Mouse (Mus musculus): ENCODE results near the gene Gm12184. TPM values are rescaled to one million over a fixed set of nuclear protein-coding genes. Genes with fewer than 3 reads are reported as not detected.

Gene Gm12184
- polyA plus RNA-seq, 1 experiment from 2014 or later, result 4.4 TPM

DNA sequence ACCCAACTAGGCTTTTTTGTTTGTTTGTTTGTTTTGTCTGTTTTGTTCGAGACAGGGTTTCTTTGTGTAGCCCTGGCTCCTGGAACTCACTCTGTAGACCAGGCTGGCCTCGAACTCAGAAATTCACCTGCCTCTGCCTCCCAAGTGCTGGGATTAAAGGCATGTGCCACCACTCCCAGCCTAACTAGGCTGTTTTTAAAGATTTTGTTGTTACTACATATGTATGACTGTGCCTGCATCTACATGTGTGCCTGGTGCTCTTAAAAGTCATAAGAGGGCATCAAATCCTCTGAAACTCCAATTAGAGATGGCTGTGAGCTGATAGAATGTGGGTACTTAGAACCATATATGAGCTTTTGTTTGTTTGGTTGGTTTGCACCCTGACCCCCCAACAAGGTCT is 4.8 kb upstream of the Gm12184 start:
- no peaks in the 10 kb centered on the region for H3K36me3 ChIP-seq (ENCODE audit: insufficient read depth, low read length)
- H3K4me3 ChIP-seq (ENCODE audit: low read depth, low read length), result no peak overlapping the region
- no peak overlapping the region for H3K4me2 ChIP-seq (replicated peaks; ENCODE audit: low read depth, low read length)
- 86% methylated on average over 2 of the region's 2 CpGs for WGBS
- H3K27ac ChIP-seq (ENCODE audit: low read length), result no peak overlapping the region
- DNase-seq (ENCODE audit: low spot score) (no peak), ATAC-seq (no peak)
- H3K4me1 ChIP-seq (ENCODE audit: insufficient read depth, low read depth, low read length), result no peaks in the 10 kb centered on the region
- H3K9me3 ChIP-seq (ENCODE audit: low read length), result no peaks in the 10 kb centered on the region
- H3K9ac ChIP-seq (replicated peaks; ENCODE audit: low read depth), result no peak overlapping the region
- TF ChIP-seq EP300 (IDR thresholded peaks at IDR 0.05) (no peak), CTCF (IDR thresholded peaks at IDR 0.05) (no peak)
- no peaks in the 10 kb centered on the region for H3K27me3 ChIP-seq (replicated peaks; ENCODE audit: insufficient read depth, low read length)

DNA sequence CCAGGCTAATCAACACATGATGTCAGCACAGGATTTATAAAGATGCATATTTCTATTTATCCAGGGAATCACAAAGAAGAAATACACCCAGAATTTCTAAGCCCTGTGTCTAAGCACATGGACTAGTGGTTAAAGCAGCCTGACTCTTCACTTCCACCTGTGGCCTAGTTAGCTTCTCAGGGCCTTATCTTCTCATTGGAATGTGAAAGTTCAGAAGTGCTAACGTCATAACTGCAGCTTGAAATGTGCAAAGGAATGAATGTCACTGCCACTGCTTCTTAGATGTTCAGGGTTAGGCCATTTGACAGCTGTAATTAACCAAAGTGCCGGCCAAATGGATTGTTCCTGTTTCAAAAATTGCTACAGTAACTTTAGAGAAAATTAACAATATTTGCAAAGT is 3.8 kb upstream of the Gm12184 start:
- Histone ChIP-seq H3K27me3 (replicated peaks; ENCODE audit: insufficient read depth, low read length) (no peaks in the 10 kb centered on the region), H3K4me3 (ENCODE audit: low read depth, low read length) (no peak overlapping the region), H3K36me3 (ENCODE audit: insufficient read depth, low read length) (no peaks in the 10 kb centered on the region), H3K9ac (replicated peaks; ENCODE audit: low read depth) (no peak overlapping the region), H3K27ac (ENCODE audit: low read length) (no peak overlapping the region), H3K9me3 (ENCODE audit: low read length) (no peaks in the 10 kb centered on the region), H3K4me1 (ENCODE audit: insufficient read depth, low read depth, low read length) (no peaks in the 10 kb centered on the region), H3K4me2 (replicated peaks; ENCODE audit: low read depth, low read length) (no peak overlapping the region)
- WGBS, result 41% methylated on average over 2 of the region's 2 CpGs
- peak; percentile 76 for DNase-seq (ENCODE audit: low spot score)
- ATAC-seq, result peak; percentile 11; the same call in 1 of the 2 replicates
- TF ChIP-seq CTCF (IDR thresholded peaks at IDR 0.05), result no peak
- TF ChIP-seq EP300 (IDR thresholded peaks at IDR 0.05), result peak; percentile 90

- ATAC-seq (no peak), DNase-seq (ENCODE audit: low spot score) (no peak)
- WGBS, result 69% methylated on average over 6 of the region's 6 CpGs
- H3K4me1 ChIP-seq (ENCODE audit: insufficient read depth, low read depth, low read length), result peaks cover 6% of the 10 kb centered on the region; the same call in 1 of the 2 replicates
- no peak overlapping the region for H3K4me2 ChIP-seq (replicated peaks; ENCODE audit: low read depth, low read length)
- H3K27ac ChIP-seq (ENCODE audit: low read length), result no peak overlapping the region
- no peaks in the 10 kb centered on the region for H3K36me3 ChIP-seq (ENCODE audit: insufficient read depth, low read length)
- no peak overlapping the region for H3K9ac ChIP-seq (replicated peaks; ENCODE audit: low read depth)
- H3K27me3 ChIP-seq (replicated peaks; ENCODE audit: insufficient read depth, low read length), result 0 out of 2 replicates have a peak, but pooled peaks cover 6% of the 10 kb centered on the region
- TF ChIP-seq EP300 (IDR thresholded peaks at IDR 0.05) (no peak), CTCF (IDR thresholded peaks at IDR 0.05) (no peak)
- H3K9me3 ChIP-seq (ENCODE audit: low read length), result no peaks in the 10 kb centered on the region
- H3K4me3 ChIP-seq (ENCODE audit: low read depth, low read length), result no peak overlapping the region
These were observed 1.5 kb upstream of the Gm12184 start for GRCm38 (mm10) chr11:48827926-48828325.

DNA sequence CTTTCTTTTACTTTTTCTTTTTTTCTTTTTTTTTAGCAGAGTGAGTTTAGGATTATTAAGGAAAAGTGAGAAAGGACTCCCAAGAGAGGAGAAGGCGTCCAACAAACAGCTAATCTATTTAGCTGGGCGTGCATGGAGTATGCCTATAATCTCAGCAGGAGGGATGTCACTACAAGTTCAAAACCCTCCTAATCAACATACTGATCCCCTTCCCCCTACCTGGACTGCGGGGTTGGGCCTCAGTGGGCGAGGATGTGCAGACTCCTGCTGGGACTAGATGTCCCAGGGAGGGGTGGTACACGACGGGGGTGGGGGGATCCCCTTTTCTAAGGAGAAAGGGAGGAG is 269 bp upstream of the Gm12184 start:
- ATAC-seq, result peak; percentile 13; the same call in 1 of the 2 replicates
- DNase-seq (ENCODE audit: low spot score), result peak; percentile 55
- Histone ChIP-seq H3K9ac (replicated peaks; ENCODE audit: low read depth) (0 out of 2 replicates have a peak overlapping the region, but pooled peaks have one; percentile 29), H3K4me2 (replicated peaks; ENCODE audit: low read depth, low read length) (peak overlapping the region; percentile 61), H3K4me1 (ENCODE audit: insufficient read depth, low read depth, low read length) (peaks cover 6% of the 10 kb centered on the region; the same call in 1 of the 2 replicates), H3K4me3 (ENCODE audit: low read depth, low read length) (peak overlapping the region; percentile 41), H3K27ac (ENCODE audit: low read length) (peak overlapping the region; percentile 44), H3K9me3 (ENCODE audit: low read length) (no peaks in the 10 kb centered on the region), H3K36me3 (ENCODE audit: insufficient read depth, low read length) (no peaks in the 10 kb centered on the region), H3K27me3 (replicated peaks; ENCODE audit: insufficient read depth, low read length) (0 out of 2 replicates have a peak, but pooled peaks cover 6% of the 10 kb centered on the region)
- TF ChIP-seq CTCF (IDR thresholded peaks at IDR 0.05) (no peak), EP300 (IDR thresholded peaks at IDR 0.05) (no peak)
- 1% methylated on average over 6 of the region's 6 CpGs for WGBS

DNA sequence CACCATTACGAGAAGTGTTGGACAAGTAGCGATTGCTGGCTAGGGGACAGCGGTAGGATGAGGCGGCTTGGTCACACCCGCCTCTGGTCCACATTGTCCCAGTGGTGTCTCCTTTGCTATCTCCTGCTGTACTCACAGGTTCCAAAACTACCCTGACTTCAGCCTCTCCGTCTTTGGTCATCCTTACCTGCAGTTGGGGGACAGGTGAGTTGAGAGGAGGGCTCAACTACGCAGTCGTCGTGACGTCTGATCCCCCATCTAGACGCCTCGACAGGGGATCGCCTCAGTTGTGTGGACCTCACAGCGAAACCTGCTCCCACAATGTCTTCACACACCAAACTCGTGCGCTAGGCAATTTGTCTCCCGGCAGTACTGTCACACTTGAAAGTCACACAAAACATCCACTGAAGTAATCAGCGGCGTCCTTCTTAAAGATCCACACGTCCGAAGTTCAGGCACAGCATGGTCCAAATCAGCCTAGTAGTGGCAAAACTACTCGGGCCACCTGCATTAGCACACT is 2.1 kb downstream of the Gm12184 start:
- WGBS, result 8% methylated on average over 22 of the region's 22 CpGs
- no peak for TF ChIP-seq EP300 (IDR thresholded peaks at IDR 0.05)
- no peak for TF ChIP-seq CTCF (IDR thresholded peaks at IDR 0.05)

GRCm38 (mm10) chr11:48823536-48823972 is 2.9 kb downstream of the Gm12184 start:
- Histone ChIP-seq H3K4me3 (ENCODE audit: low read depth, low read length) (peak overlapping the region; percentile 28), H3K9me3 (ENCODE audit: low read length) (no peaks in the 10 kb centered on the region), H3K9ac (replicated peaks; ENCODE audit: low read depth) (no peak overlapping the region), H3K36me3 (ENCODE audit: insufficient read depth, low read length) (no peaks in the 10 kb centered on the region), H3K27ac (ENCODE audit: low read length) (no peak overlapping the region), H3K4me1 (ENCODE audit: insufficient read depth, low read depth, low read length) (peaks cover 6% of the 10 kb centered on the region; the same call in 1 of the 2 replicates), H3K4me2 (replicated peaks; ENCODE audit: low read depth, low read length) (peak overlapping the region; percentile 52), H3K27me3 (replicated peaks; ENCODE audit: insufficient read depth, low read length) (0 out of 2 replicates have a peak, but pooled peaks cover 6% of the 10 kb centered on the region)
- DNase-seq (ENCODE audit: low spot score) (peak; percentile 68), ATAC-seq (no peak)
- TF ChIP-seq CTCF (IDR thresholded peaks at IDR 0.05) (no peak), EP300 (IDR thresholded peaks at IDR 0.05) (peak; percentile 48; the same call in 1 of the 2 replicates)
- WGBS, result 1% methylated on average over 15 of the region's 15 CpGs

More for the DNA sequence above, 2.1 kb downstream of the Gm12184 start:
- 0 out of 2 replicates have a peak, but pooled peaks cover 6% of the 10 kb centered on the region for H3K27me3 ChIP-seq (replicated peaks; ENCODE audit: insufficient read depth, low read length)
- peaks cover 6% of the 10 kb centered on the region; the same call in 1 of the 2 replicates for H3K4me1 ChIP-seq (ENCODE audit: insufficient read depth, low read depth, low read length)
- no peak overlapping the region for H3K9ac ChIP-seq (replicated peaks; ENCODE audit: low read depth)
- H3K4me2 ChIP-seq (replicated peaks; ENCODE audit: low read depth, low read length), result peak overlapping the region; percentile 52
- peak overlapping the region; percentile 28; the same call in 1 of the 2 replicates for H3K4me3 ChIP-seq (ENCODE audit: low read depth, low read length)
- no peaks in the 10 kb centered on the region for H3K36me3 ChIP-seq (ENCODE audit: insufficient read depth, low read length)
- ATAC-seq (no peak), DNase-seq (ENCODE audit: low spot score) (no peak)
- H3K9me3 ChIP-seq (ENCODE audit: low read length), result no peaks in the 10 kb centered on the region
- no peak overlapping the region for H3K27ac ChIP-seq (ENCODE audit: low read length)
